Mouse (Mus musculus): ENCODE results near the gene Slfn14. TPM values are rescaled to one million over a fixed set of nuclear protein-coding genes. Genes with fewer than 3 reads are reported as not detected.

The Slfn14 gene
- polyA plus RNA-seq, 1 experiment, result 1.1 TPM

- Histone ChIP-seq H3K4me1 (ENCODE audit: control insufficient read depth) (peaks cover 66% of the 10 kb centered on the region), H3K27me3 (ENCODE audit: control insufficient read depth) (no peaks in the 10 kb centered on the region)
- TF ChIP-seq TAL1 (IDR thresholded peaks at IDR 0.05; ENCODE audit: low read length), result no peak
- no peak for TF ChIP-seq GATA1 (IDR thresholded peaks at IDR 0.05; ENCODE audit: low read length)
These were observed 16.2 kb upstream of the Slfn14 start, which contains the start of gene Pex12 for GRCm38 (mm10) chr11:83302526-83303251. Pex12 (minus strand) TSS chr11:83302586.

GRCm38 (mm10) chr11:83302124-83302523, 15.6 kb upstream of the Slfn14 start:
- TF ChIP-seq GATA1 (IDR thresholded peaks at IDR 0.05; ENCODE audit: low read length) (no peak), TAL1 (IDR thresholded peaks at IDR 0.05; ENCODE audit: low read length) (no peak)
- H3K27me3 ChIP-seq (ENCODE audit: control insufficient read depth), result no peaks in the 10 kb centered on the region
- peaks cover 72% of the 10 kb centered on the region for H3K4me1 ChIP-seq (ENCODE audit: control insufficient read depth)
- no peaks in the 10 kb centered on the region for H3K9me3 ChIP-seq (ENCODE audit: control insufficient read depth, low read length)
- H3K36me3 ChIP-seq (ENCODE audit: control insufficient read depth), result peaks cover 35% of the 10 kb centered on the region
- H3K4me3 ChIP-seq (replicated peaks), result peak overlapping the region; percentile 70

More at GRCm38 (mm10) chr11:83302526-83303251, 16.2 kb upstream of the Slfn14 start, which contains the start of gene Pex12:
- Histone ChIP-seq H3K9me3 (ENCODE audit: control insufficient read depth, low read length) (no peaks in the 10 kb centered on the region), H3K4me3 (replicated peaks) (peak within 1 kb of the TSS; percentile 70), H3K36me3 (ENCODE audit: control insufficient read depth) (peaks cover 32% of the 10 kb centered on the region)

- Histone ChIP-seq H3K4me1 (ENCODE audit: control insufficient read depth) (peaks cover 77% of the 10 kb centered on the region), H3K36me3 (ENCODE audit: control insufficient read depth) (peaks cover 37% of the 10 kb centered on the region), H3K9me3 (ENCODE audit: control insufficient read depth, low read length) (no peaks in the 10 kb centered on the region), H3K27me3 (ENCODE audit: control insufficient read depth) (no peaks in the 10 kb centered on the region), H3K4me3 (replicated peaks) (peak overlapping the region; percentile 70)
- TF ChIP-seq TAL1 (IDR thresholded peaks at IDR 0.05; ENCODE audit: low read length), result no peak
- TF ChIP-seq GATA1 (IDR thresholded peaks at IDR 0.05; ENCODE audit: low read length), result no peak
These were observed 14.9 kb upstream of the Slfn14 start for GRCm38 (mm10) chr11:83301431-83301831.

- H3K4me1 ChIP-seq (ENCODE audit: control insufficient read depth), result peaks cover 88% of the 10 kb centered on the region
- peak overlapping the region; percentile 95 for H3K4me3 ChIP-seq (replicated peaks)
- TF ChIP-seq GATA1 (IDR thresholded peaks at IDR 0.05; ENCODE audit: low read length), result no peak
- no peaks in the 10 kb centered on the region for H3K27me3 ChIP-seq (ENCODE audit: control insufficient read depth)
- H3K36me3 ChIP-seq (ENCODE audit: control insufficient read depth), result peaks cover 51% of the 10 kb centered on the region
- H3K9me3 ChIP-seq (ENCODE audit: control insufficient read depth, low read length), result no peaks in the 10 kb centered on the region
These were observed 13.2 kb upstream of the Slfn14 start for GRCm38 (mm10) chr11:83299724-83300123.

- H3K4me1 ChIP-seq (ENCODE audit: control insufficient read depth), result peaks cover 86% of the 10 kb centered on the region
- peaks cover 61% of the 10 kb centered on the region for H3K36me3 ChIP-seq (ENCODE audit: control insufficient read depth)
- TF ChIP-seq TAL1 (IDR thresholded peaks at IDR 0.05; ENCODE audit: low read length) (no peak), GATA1 (IDR thresholded peaks at IDR 0.05; ENCODE audit: low read length) (no peak)
- no peaks in the 10 kb centered on the region for H3K27me3 ChIP-seq (ENCODE audit: control insufficient read depth)
- H3K4me3 ChIP-seq (replicated peaks), result peak within 1 kb of the TSS; percentile 95
- no peaks in the 10 kb centered on the region for H3K9me3 ChIP-seq (ENCODE audit: control insufficient read depth, low read length)
These were observed 12.0 kb upstream of the Slfn14 start, which contains the start of gene Ap2b1 for GRCm38 (mm10) chr11:83298225-83299195. Ap2b1 (plus strand) TSS chr11:83299024.

- Histone ChIP-seq H3K27me3 (ENCODE audit: control insufficient read depth) (no peaks in the 10 kb centered on the region), H3K9me3 (ENCODE audit: control insufficient read depth, low read length) (no peaks in the 10 kb centered on the region), H3K4me1 (ENCODE audit: control insufficient read depth) (peaks cover 85% of the 10 kb centered on the region), H3K36me3 (ENCODE audit: control insufficient read depth) (peaks cover 67% of the 10 kb centered on the region), H3K4me3 (replicated peaks) (peak overlapping the region; percentile 95)
- no peak for TF ChIP-seq TAL1 (IDR thresholded peaks at IDR 0.05; ENCODE audit: low read length)
- no peak for TF ChIP-seq GATA1 (IDR thresholded peaks at IDR 0.05; ENCODE audit: low read length)
These were observed 11.3 kb upstream of the Slfn14 start for GRCm38 (mm10) chr11:83297816-83298215.

GRCm38 (mm10) chr11:83294133-83294532, 7.6 kb upstream of the Slfn14 start:
- H3K36me3 ChIP-seq (ENCODE audit: control insufficient read depth), result peaks cover 59% of the 10 kb centered on the region
- no peaks in the 10 kb centered on the region for H3K9me3 ChIP-seq (ENCODE audit: control insufficient read depth, low read length)
- peaks cover 82% of the 10 kb centered on the region for H3K4me1 ChIP-seq (ENCODE audit: control insufficient read depth)
- H3K27me3 ChIP-seq (ENCODE audit: control insufficient read depth), result no peaks in the 10 kb centered on the region
- H3K4me3 ChIP-seq (replicated peaks), result peak overlapping the region; percentile 98
- no peak for TF ChIP-seq TAL1 (IDR thresholded peaks at IDR 0.05; ENCODE audit: low read length)
- TF ChIP-seq GATA1 (IDR thresholded peaks at IDR 0.05; ENCODE audit: low read length), result no peak

- Histone ChIP-seq H3K27me3 (ENCODE audit: control insufficient read depth) (no peaks in the 10 kb centered on the region), H3K4me1 (ENCODE audit: control insufficient read depth) (peaks cover 83% of the 10 kb centered on the region), H3K36me3 (ENCODE audit: control insufficient read depth) (peaks cover 58% of the 10 kb centered on the region), H3K9me3 (ENCODE audit: control insufficient read depth, low read length) (no peaks in the 10 kb centered on the region), H3K4me3 (replicated peaks) (peak overlapping the region; percentile 98)
- TF ChIP-seq TAL1 (IDR thresholded peaks at IDR 0.05; ENCODE audit: low read length) (no peak), GATA1 (IDR thresholded peaks at IDR 0.05; ENCODE audit: low read length) (no peak)
These were observed 6.7 kb upstream of the Slfn14 start for GRCm38 (mm10) chr11:83293182-83293581.

GRCm38 (mm10) chr11:83292251-83292587, 5.7 kb upstream of the Slfn14 start:
- TF ChIP-seq GATA1 (IDR thresholded peaks at IDR 0.05; ENCODE audit: low read length), result no peak
- TF ChIP-seq TAL1 (IDR thresholded peaks at IDR 0.05; ENCODE audit: low read length), result no peak
- Histone ChIP-seq H3K36me3 (ENCODE audit: control insufficient read depth) (peaks cover 48% of the 10 kb centered on the region), H3K9me3 (ENCODE audit: control insufficient read depth, low read length) (no peaks in the 10 kb centered on the region), H3K27me3 (ENCODE audit: control insufficient read depth) (no peaks in the 10 kb centered on the region; the same call in 1 of the 2 replicates), H3K4me1 (ENCODE audit: control insufficient read depth) (peaks cover 83% of the 10 kb centered on the region), H3K4me3 (replicated peaks) (peak overlapping the region; percentile 98)
